Mouse (Mus musculus): ENCODE data around the gene Ica1.

DNA sequence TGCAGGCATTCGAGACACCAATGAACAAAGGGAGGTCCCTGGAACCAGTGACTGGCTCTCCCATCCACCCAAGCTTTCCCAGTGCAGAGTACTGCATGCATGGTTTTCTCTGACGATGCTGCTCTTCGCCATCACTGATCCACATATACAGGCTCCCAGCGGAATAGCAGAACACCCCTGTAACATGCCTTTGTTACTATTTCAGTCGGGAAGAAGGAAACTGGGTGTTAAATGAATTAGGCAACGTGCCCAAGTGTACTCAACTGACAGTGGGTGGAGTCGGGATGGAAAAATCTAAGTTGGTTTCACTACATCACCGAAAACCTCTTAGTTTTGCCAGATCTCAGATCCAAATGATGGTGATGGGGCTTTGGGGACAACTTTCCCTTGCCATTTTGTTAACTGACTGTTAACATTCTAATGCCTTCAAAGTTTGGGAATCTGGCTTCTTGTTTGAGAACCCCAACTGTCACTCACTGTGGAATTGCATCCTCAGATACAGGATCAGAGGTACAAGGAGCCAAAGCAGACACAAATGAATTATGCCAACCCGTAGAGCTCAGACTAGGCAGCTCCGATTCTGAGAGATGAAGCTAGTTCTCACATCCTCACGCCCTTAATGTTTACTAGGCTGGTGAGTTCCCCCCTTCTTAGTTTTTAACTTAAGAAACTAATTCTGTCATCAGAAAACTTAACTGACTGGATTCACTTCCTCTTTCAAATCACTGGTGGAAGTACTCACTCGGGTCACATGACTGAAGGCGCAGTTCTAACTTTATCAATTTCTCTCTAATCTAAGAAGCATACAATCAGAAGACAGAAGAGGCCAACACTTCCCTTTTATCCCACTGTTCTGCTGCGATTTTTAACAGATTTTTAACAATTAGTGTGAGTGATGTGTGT, 91.4 kb downstream of the Ica1 start:
- TF ChIP-seq CTCF (IDR thresholded peaks at IDR 0.05 in 2 of 3, conservative IDR thresholded peaks at IDR 0.05 in 1 of 3; ENCODE audit: control insufficient read depth in 1 of 3, insufficient read depth in 1 of 3, low read depth in 2 of 3, low read length in 3 of 3, poor library complexity in 1 of 3, severe bottlenecking in 1 of 3) (no peak), KAT2A (conservative IDR thresholded peaks at IDR 0.05; ENCODE audit: low read depth, low read length) (no peak), MYC (IDR thresholded peaks at IDR 0.05; ENCODE audit: low read depth, low read length) (no peak), POLR2A (IDR thresholded peaks at IDR 0.05; ENCODE audit: control insufficient read depth in 1 of 2, insufficient read depth in 1 of 2, low read depth in 1 of 2, low read length in 2 of 2, poor library complexity in 1 of 2) (no peak), POLR2AphosphoS2 (IDR thresholded peaks at IDR 0.05; ENCODE audit: low read length) (no peak), TCF12 (IDR thresholded peaks at IDR 0.05; ENCODE audit: low read depth, low read length) (peak; percentile 31; the same call in 1 of the 2 replicates), ZNF384 (IDR thresholded peaks at IDR 0.05; ENCODE audit: low read depth, low read length) (no peak), ELF1 (IDR thresholded peaks at IDR 0.05; ENCODE audit: low read depth, low read length) (no peak)
